Mouse (Mus musculus): Measurements from ENCODE around the gene Klc4. TPM values are rescaled to one million over a fixed set of nuclear protein-coding genes. Genes with fewer than 3 reads are reported as not detected.

Klc4 gene
- polyA plus RNA-seq, 1 experiment from 2014 or later: 54.1 TPM

DNA sequence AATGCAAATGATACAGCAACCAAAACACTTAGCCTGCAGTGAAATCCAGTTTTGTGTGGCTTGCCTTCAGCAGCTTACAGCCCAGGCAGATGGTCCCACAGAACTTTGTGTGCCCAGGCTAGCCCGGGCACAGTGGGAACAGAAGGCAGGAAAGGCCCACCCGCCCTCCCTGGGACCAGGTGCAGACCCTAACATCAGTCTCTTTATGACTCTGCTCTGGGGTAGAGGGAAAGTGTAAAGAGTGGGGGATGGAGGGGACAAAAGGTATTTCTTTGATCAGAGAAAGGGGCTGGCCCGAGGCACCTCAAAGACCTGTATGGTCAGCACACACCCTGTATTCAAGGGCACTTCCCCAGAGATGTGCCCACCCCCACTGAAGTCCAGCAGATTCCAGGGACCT lies 32.6 kb downstream of the Klc4 start:
- ATAC-seq: peak; percentile 41; the same call in 1 of the 2 replicates
- Histone ChIP-seq H3K4me1 (replicated peaks) (peaks cover 48% of the 10 kb centered on the region), H3K36me3 (no peaks in the 10 kb centered on the region), H3K4me3 (replicated peaks) (no peak overlapping the region), H3K27me3 (no peaks in the 10 kb centered on the region), H3K9ac (replicated peaks) (no peak overlapping the region), H3K9me3 (no peaks in the 10 kb centered on the region), H3K4me2 (replicated peaks) (no peak overlapping the region), H3K27ac (no peak overlapping the region)
- WGBS: 54% methylated on average over 3 of the region's 3 CpGs

DNA sequence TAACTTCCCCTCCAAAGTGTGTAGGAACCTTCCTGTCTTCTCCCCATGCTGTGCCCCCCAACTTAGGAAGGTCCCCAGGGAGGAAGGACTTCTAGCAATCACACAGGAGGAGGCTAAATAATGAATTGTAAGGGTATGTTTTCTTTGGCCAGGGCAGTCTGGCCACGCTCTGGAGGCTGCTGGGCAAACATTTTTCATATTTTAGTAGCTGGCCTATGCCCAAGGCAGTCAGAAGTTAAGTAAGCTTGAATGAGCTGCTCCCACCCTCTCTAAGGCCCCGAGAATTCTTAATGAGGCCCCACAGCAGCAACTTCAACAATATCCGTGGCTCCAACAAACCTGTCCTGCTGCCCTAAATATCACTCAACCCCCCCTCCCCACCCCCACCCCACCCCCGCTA lies 33.0 kb downstream of the Klc4 start:
- Histone ChIP-seq H3K9me3 (no peaks in the 10 kb centered on the region), H3K36me3 (no peaks in the 10 kb centered on the region), H3K9ac (replicated peaks) (no peak overlapping the region), H3K27me3 (no peaks in the 10 kb centered on the region), H3K4me1 (replicated peaks) (peaks cover 44% of the 10 kb centered on the region), H3K4me2 (replicated peaks) (no peak overlapping the region), H3K4me3 (replicated peaks) (no peak overlapping the region), H3K27ac (no peak overlapping the region)
- ATAC-seq: no peak
- 56% methylated on average over 4 of the region's 4 CpGs for WGBS

DNA sequence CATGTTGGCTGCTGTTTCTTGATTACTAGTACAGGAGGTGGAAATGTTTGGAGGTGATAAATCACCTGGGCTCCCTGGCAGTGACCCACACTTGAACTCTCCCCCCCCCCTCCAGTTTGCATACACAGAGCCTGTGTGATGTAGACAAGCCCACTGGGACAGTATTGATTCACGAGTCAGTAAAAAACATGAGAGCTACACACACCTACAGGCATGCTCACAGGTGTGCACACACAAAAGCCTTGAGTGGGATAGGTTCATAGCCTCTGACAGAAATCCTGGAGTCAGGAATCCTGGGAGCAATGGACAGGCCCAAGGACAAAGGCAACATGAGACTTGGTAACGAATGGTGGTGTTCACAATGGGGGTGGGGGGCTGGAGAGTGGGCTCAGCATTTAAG lies 33.6 kb downstream of the Klc4 start:
- H3K27ac ChIP-seq: no peak overlapping the region
- no peaks in the 10 kb centered on the region for H3K27me3 ChIP-seq
- WGBS: 69% methylated on average over 2 of the region's 2 CpGs
- ATAC-seq: no peak
- H3K36me3 ChIP-seq: no peaks in the 10 kb centered on the region
- no peaks in the 10 kb centered on the region for H3K9me3 ChIP-seq
- no peak overlapping the region for H3K4me3 ChIP-seq (replicated peaks)
- peaks cover 37% of the 10 kb centered on the region for H3K4me1 ChIP-seq (replicated peaks)
- no peak overlapping the region for H3K9ac ChIP-seq (replicated peaks)
- no peak overlapping the region for H3K4me2 ChIP-seq (replicated peaks)

DNA sequence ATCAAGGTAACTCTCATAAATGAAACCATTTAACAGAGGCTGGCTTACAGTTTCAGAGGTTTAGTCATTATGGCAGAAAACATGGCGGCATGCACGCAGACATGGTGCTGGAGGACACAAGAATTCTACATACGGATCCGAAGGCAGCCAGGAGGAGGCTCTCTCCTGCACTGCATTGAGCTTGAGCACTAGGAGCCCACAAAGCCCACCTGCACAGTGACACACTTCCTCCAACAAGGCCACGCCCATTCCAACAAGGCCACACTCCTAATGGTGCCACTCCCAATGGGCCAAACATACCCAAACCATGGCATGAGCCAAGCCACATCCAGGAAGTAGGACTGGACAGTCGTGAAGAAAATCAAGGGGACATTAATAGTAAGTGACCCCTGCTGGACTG lies 34.5 kb downstream of the Klc4 start:
- ATAC-seq: no peak
- Histone ChIP-seq H3K36me3 (no peaks in the 10 kb centered on the region), H3K27ac (no peak overlapping the region), H3K9ac (replicated peaks) (no peak overlapping the region), H3K4me3 (replicated peaks) (no peak overlapping the region), H3K9me3 (no peaks in the 10 kb centered on the region), H3K4me1 (replicated peaks) (peaks cover 33% of the 10 kb centered on the region), H3K4me2 (replicated peaks) (no peak overlapping the region), H3K27me3 (no peaks in the 10 kb centered on the region)
- 97% methylated on average over 6 of the region's 6 CpGs for WGBS

DNA sequence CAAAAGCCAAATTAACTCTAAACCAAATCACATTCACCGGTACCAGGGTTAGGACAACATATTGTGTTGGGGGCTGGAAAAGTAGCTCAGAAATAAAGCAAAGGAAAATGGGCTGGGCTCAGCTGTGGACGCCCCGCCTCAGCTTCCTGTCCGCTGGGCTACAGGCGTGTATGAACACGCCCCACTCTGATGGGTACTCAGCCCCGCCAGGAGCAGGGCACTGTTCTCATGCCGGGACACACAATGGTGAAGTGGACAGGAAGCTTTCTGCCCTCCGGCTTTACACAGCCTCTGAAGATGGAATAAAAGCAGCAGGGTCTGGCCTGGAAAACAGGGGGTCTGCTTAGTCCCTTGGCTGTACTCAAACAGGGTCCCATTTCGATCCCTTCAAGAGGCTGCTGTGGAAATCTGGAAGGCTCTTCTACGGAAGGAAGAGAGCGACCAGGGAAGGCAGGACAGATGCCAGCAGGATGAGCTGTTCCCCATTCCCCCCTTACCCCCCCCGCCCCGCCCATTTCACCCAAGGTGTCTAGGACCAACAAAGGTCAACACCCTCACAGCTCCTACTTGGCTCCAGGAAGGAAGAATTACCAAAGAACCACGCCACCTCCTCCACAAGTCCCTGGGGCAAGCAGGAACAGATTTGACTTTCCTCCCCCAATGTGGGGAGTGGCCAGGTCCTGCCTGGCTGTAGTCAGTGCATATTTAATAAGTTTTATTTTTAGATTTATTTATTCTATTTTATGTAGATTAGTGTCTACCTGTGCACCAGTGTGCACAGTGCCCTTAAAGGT lies 35.9 kb downstream of the Klc4 start:
- WGBS: 74% methylated on average over 15 of the region's 15 CpGs
- H3K36me3 ChIP-seq: no peaks in the 10 kb centered on the region
- H3K9ac ChIP-seq (replicated peaks): no peak overlapping the region
- no peak overlapping the region for H3K4me2 ChIP-seq (replicated peaks)
- peaks cover 42% of the 10 kb centered on the region for H3K4me1 ChIP-seq (replicated peaks)
- no peak overlapping the region for H3K27ac ChIP-seq
- H3K27me3 ChIP-seq: no peaks in the 10 kb centered on the region
- ATAC-seq: no peak
- no peak overlapping the region for H3K4me3 ChIP-seq (replicated peaks)
- no peaks in the 10 kb centered on the region for H3K9me3 ChIP-seq

DNA sequence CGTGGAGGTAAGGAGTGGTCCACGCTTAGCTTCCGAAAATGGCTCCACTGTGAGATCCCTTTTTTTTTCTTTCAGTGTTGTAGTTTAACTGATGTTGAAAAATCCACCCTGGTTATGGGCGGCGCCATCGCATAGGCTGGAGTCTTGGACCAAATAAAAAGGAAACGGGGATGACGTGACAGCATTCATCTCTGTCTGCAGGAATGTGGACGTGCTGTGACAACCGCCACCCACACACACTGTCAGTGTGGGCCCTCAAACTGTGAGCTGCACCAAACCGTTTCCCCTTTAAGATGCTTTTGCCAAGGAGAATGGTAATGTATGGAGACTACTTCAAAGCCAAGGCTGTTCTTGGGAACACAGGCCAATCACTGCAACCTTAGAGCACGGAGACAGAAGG lies 39.8 kb downstream of the Klc4 start:
- Histone ChIP-seq H3K4me3 (replicated peaks) (no peak overlapping the region), H3K4me1 (replicated peaks) (peaks cover 27% of the 10 kb centered on the region), H3K4me2 (replicated peaks) (no peak overlapping the region), H3K9ac (replicated peaks) (no peak overlapping the region), H3K9me3 (no peaks in the 10 kb centered on the region), H3K27ac (peak overlapping the region; percentile 65; the same call in 1 of the 2 replicates), H3K27me3 (no peaks in the 10 kb centered on the region), H3K36me3 (no peaks in the 10 kb centered on the region)
- 81% methylated on average over 12 of the region's 12 CpGs for WGBS
- ATAC-seq: no peak

DNA sequence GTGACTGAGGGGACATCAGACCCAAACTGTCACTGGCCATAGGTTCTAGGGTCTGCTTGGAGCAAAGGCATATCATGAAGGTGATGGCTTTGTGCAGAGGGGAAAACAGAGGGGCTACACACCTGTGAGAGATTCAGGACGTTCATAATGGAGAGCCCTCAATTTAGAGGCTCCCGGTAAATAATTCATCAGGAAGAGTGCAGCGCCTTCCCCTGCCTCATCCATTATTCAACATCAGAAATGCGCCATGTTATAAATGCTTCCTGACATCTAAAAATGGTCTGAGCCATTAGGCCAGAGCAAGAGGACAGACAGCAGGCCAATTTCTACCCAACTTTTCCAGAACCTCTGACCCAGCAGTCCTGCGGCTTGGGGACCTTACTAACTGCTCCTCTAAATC lies 40.7 kb downstream of the Klc4 start:
- WGBS: 50% methylated on average over 5 of the region's 5 CpGs
- Histone ChIP-seq H3K9me3 (no peaks in the 10 kb centered on the region), H3K4me2 (replicated peaks) (no peak overlapping the region), H3K9ac (replicated peaks) (no peak overlapping the region), H3K4me3 (replicated peaks) (no peak overlapping the region), H3K4me1 (replicated peaks) (peaks cover 26% of the 10 kb centered on the region), H3K36me3 (no peaks in the 10 kb centered on the region), H3K27ac (peak overlapping the region; percentile 65), H3K27me3 (no peaks in the 10 kb centered on the region)
- ATAC-seq: peak; percentile 19; the same call in 1 of the 2 replicates

DNA sequence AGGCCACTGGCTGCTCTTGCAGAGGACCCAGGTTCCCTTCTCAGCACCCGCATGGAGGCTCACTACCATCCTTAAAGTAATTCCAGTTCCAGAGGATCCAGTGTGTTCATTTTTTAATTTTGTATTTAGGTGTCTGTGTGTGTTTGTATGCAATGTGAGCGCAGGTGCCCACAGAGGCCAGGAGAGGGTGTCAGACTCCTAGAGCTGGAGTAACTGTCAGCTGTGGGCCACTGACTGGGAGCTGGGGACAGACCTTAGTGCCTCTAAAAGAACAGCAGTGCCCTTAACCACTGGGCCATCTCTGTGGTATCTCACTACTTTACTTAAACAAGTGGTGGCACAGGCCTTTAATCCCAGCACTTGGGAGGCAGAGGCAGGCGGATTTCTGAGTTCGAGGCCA lies 42.6 kb downstream of the Klc4 start:
- WGBS: 100% methylated on average over 4 of the region's 4 CpGs

DNA sequence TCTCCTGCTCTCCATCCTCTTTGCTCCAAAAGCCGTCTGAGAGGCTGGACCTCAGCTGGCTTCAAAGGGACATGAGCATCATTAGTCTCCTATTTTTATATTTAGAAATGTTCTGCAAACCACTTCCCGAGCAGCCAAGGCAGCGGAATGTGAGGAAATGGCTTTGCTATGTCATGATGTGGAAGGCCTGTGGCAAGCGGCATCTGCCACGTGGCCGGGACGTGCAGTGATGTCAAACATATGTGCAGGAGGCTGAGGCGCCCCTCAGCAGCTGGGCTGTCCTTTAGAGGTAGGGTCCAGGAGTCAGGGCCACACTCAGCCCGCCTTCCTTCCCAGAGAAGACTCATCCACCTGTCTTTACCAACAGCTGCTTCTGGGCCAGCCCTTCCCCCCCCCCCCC lies 43.6 kb downstream of the Klc4 start:
- no peak for ATAC-seq
- Histone ChIP-seq H3K4me2 (replicated peaks) (no peak overlapping the region), H3K36me3 (no peaks in the 10 kb centered on the region), H3K27me3 (no peaks in the 10 kb centered on the region), H3K9me3 (no peaks in the 10 kb centered on the region), H3K4me3 (replicated peaks) (no peak overlapping the region), H3K27ac (no peak overlapping the region), H3K9ac (replicated peaks) (no peak overlapping the region), H3K4me1 (replicated peaks) (peaks cover 25% of the 10 kb centered on the region)
- 83% methylated on average over 9 of the region's 9 CpGs for WGBS

More for the DNA sequence above, 42.6 kb downstream of the Klc4 start:
- H3K36me3 ChIP-seq: no peaks in the 10 kb centered on the region
- H3K4me3 ChIP-seq (replicated peaks): no peak overlapping the region
- H3K27me3 ChIP-seq: no peaks in the 10 kb centered on the region
- peaks cover 24% of the 10 kb centered on the region for H3K4me1 ChIP-seq (replicated peaks)
- no peak overlapping the region for H3K27ac ChIP-seq
- no peaks in the 10 kb centered on the region for H3K9me3 ChIP-seq
- no peak for ATAC-seq
- no peak overlapping the region for H3K9ac ChIP-seq (replicated peaks)
- no peak overlapping the region for H3K4me2 ChIP-seq (replicated peaks)

DNA sequence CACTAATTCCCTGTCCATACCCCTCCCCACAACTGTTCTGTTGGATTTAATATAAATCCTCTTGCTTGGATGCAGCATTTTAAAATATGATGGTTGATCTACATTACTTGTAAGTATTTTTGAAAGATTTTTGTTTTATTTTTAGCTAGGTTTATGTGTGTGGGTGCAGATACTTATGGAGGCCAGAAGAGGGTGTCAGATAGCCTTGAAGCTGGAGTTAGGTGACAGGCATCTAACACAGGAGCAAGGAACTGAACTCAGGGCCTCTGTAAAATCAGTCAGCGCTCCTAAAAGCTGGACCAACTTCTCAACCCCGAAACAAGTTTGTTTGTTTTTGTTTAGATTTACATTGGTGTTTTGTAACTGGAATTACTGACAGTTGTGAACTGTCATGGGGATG lies 45.3 kb downstream of the Klc4 start:
- H3K4me3 ChIP-seq (replicated peaks): no peak overlapping the region
- peaks cover 19% of the 10 kb centered on the region for H3K4me1 ChIP-seq (replicated peaks)
- no peaks in the 10 kb centered on the region for H3K27me3 ChIP-seq
- 92% methylated on average over 2 of the region's 2 CpGs for WGBS
- no peak overlapping the region for H3K9ac ChIP-seq (replicated peaks)
- ATAC-seq: no peak
- H3K4me2 ChIP-seq (replicated peaks): no peak overlapping the region
- H3K27ac ChIP-seq: no peak overlapping the region
- no peaks in the 10 kb centered on the region for H3K9me3 ChIP-seq
- 0 out of 2 replicates have a peak, but pooled peaks cover 6% of the 10 kb centered on the region for H3K36me3 ChIP-seq

DNA sequence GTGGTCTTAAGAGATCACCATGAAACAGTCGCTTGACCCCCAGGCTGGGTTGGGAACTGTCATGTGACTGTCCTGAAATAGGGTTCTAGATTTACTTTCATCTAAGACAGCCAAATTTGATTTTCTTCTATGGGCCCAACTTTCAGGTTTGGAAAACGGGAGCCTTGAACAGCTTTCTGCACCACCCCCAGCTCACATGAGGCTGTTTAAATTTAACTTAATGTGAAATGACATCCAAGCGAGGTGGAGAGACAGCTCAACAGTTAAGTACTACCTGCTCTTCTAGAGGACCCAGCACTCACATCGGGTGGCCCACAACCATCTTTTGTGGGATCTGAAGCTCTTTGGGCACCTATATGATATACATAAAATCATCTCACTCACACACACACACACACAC lies 46.9 kb downstream of the Klc4 start:
- H3K9ac ChIP-seq (replicated peaks): no peak overlapping the region
- H3K4me3 ChIP-seq (replicated peaks): no peak overlapping the region
- H3K4me2 ChIP-seq (replicated peaks): no peak overlapping the region
- 83% methylated on average over 4 of the region's 4 CpGs for WGBS
- H3K27me3 ChIP-seq: no peaks in the 10 kb centered on the region
- no peaks in the 10 kb centered on the region for H3K9me3 ChIP-seq
- ATAC-seq: no peak
- H3K27ac ChIP-seq: no peak overlapping the region
- H3K4me1 ChIP-seq (replicated peaks): peaks cover 18% of the 10 kb centered on the region
- H3K36me3 ChIP-seq: 0 out of 2 replicates have a peak, but pooled peaks cover 6% of the 10 kb centered on the region

DNA sequence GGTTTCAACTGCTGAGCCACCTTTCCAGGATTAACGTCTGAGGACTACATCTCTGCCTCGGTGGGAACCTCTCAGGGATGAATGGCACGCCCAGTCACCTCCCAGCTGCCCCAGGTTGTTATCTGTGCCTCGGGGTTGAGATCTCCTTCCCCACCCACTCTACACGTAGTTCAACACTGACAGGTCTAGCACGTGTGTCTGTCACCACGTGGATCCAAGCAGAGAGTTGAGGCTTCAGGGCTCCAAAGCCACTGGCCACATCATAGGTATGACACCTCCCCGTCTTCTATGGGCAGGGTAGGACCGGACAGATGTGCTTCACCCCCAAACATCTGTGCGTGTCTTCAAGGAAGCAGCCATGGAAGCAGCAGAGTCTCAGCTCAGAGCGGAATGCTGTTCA lies 47.9 kb downstream of the Klc4 start:
- H3K27me3 ChIP-seq: no peaks in the 10 kb centered on the region
- no peak overlapping the region for H3K27ac ChIP-seq
- H3K4me2 ChIP-seq (replicated peaks): no peak overlapping the region
- 0 out of 2 replicates have a peak, but pooled peaks cover 6% of the 10 kb centered on the region for H3K36me3 ChIP-seq
- H3K4me3 ChIP-seq (replicated peaks): no peak overlapping the region
- WGBS: 93% methylated on average over 11 of the region's 11 CpGs
- H3K9me3 ChIP-seq: no peaks in the 10 kb centered on the region
- no peak overlapping the region for H3K9ac ChIP-seq (replicated peaks)
- peaks cover 18% of the 10 kb centered on the region for H3K4me1 ChIP-seq (replicated peaks)
- ATAC-seq: no peak

DNA sequence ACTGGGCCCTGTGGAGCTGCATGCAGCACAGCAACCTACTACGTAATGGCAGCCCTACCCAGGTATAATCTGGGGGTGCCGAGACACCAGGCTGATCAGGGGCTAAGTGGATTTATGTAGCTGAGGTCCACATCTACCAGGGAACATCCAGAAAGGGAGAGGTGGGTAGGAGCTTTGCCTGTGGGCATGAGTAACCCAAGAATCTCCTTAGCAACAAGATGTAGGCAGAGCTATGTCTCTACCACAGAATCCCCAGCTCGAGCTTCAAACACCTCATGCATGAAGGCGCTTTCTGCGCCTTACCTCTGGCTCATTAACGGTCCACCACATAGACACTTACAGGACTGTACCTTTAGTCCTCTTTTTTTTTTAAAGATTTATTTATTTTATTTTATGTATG lies 50.5 kb downstream of the Klc4 start:
- Histone ChIP-seq H3K9me3 (no peaks in the 10 kb centered on the region), H3K27me3 (no peaks in the 10 kb centered on the region), H3K4me1 (replicated peaks) (peaks cover 18% of the 10 kb centered on the region), H3K27ac (no peak overlapping the region), H3K4me2 (replicated peaks) (no peak overlapping the region), H3K36me3 (peaks cover 16% of the 10 kb centered on the region), H3K9ac (replicated peaks) (no peak overlapping the region), H3K4me3 (replicated peaks) (no peak overlapping the region)
- WGBS: 85% methylated on average over 6 of the region's 6 CpGs
- no peak for ATAC-seq

All from midbrain, embryonic 13.5 days (tissue).